Mouse (Mus musculus): ENCODE measurements around the gene Pbx4.
A peak's percentile ranks its signal among the peaks of the same experiment; 100 is the strongest.

Pbx4 gene

GRCm38 (mm10) chr8:69832298-69832853 is at the start of gene Pbx4:
Pbx4 (plus strand) TSS chr8:69832491.
- peak; percentile 91 for DNase-seq (ENCODE audit: extremely low spot score, low spot score)

GRCm38 (mm10) chr8:69789105-69789504 is 43.2 kb upstream of the Pbx4 start:
- DNase-seq (ENCODE audit: extremely low spot score, low spot score), result no peak

GRCm38 (mm10) chr8:69789731-69790130 is 42.6 kb upstream of the Pbx4 start:
- no peak for DNase-seq (ENCODE audit: extremely low spot score, low spot score)

DNA sequence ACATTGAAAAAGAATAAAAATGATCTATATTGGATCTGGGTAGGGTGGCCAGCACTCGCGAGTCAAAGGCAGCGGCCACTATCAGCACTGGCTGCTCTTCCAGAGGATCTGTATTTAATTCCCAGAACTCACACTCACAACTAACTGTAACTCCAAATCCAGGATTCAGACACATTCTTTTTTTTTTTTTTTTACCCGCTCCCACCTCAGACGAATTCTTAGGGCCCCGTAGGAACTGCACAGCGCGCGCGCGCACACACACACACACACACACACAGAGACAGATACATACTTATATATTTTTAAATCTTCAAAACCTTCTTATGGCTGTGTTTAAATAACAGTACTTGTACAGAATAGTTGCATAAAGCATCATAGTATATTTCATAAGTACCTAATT is 41.9 kb upstream of the Pbx4 start:
- no peak for DNase-seq (ENCODE audit: extremely low spot score, low spot score)

GRCm38 (mm10) chr8:69790773-69791367 is 41.4 kb upstream of the Pbx4 start, which contains the start of the genes Atp13a1 and Zfp866:
Atp13a1 (plus strand) TSS chr8:69791163.
Zfp866 (minus strand) TSS chr8:69791178.
- peak; percentile 92 for DNase-seq (ENCODE audit: extremely low spot score, low spot score)

DNA sequence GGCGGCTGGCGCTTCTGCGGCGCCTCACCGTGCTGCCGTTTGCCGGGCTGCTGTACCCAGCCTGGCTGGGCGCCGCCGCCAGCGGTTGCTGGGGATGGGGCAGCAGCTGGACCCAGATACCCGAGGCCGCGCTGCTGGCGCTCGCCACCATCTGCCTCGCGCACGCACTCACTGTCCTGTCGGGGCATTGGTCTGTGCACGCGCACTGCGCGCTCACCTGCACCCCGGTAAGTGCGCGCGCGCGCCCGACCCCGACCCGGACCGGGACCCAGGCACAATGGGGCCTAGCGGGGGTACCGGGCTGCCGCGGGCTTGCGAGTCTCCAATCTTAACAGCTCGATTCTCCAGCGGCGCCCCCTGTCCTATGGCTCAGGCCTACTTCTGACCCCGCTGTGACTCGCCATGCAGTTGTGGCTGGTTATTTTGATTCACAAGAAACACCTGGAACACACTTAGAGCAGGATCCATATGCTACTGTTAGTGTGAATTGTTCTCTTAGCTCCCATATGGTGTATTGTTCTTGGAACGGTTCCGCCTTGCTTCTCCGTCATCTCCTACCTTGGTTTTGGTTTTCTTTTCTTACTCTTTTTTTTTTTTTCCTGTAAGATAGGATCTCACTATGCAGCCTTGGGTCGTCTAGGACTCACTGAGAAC is 40.7 kb upstream of the Pbx4 start:
- peak; percentile 59 for DNase-seq (ENCODE audit: extremely low spot score, low spot score)

- DNase-seq (ENCODE audit: extremely low spot score, low spot score), result no peak
Observed at GRCm38 (mm10) chr8:69793666-69794065, 38.6 kb upstream of the Pbx4 start.

- DNase-seq (ENCODE audit: extremely low spot score, low spot score), result no peak
Observed at GRCm38 (mm10) chr8:69794096-69794495, 38.2 kb upstream of the Pbx4 start.

GRCm38 (mm10) chr8:69794901-69795300 is 37.4 kb upstream of the Pbx4 start:
- DNase-seq (ENCODE audit: extremely low spot score, low spot score), result no peak

- DNase-seq (ENCODE audit: extremely low spot score, low spot score), result no peak
Observed at GRCm38 (mm10) chr8:69796721-69797345, 35.5 kb upstream of the Pbx4 start.

DNA sequence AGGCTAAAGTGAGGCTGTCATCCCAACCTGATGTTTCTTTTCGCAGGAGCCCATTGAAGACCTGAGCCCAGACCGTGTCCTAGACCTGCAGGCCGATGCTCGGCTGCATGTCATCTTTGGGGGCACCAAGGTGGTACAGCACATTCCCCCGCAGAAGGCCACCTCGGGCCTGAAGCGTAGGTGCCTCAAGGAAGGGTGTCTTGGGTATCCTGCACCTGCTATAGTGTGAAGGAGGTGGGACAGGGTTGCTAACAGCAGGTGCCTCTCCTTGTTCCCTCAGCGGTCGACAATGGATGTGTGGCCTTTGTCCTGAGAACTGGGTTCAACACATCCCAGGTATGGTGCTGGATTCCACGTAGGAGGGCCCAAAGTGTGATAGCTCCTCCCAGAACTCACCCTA is 34.6 kb upstream of the Pbx4 start:
- no peak for DNase-seq (ENCODE audit: extremely low spot score, low spot score)

DNA sequence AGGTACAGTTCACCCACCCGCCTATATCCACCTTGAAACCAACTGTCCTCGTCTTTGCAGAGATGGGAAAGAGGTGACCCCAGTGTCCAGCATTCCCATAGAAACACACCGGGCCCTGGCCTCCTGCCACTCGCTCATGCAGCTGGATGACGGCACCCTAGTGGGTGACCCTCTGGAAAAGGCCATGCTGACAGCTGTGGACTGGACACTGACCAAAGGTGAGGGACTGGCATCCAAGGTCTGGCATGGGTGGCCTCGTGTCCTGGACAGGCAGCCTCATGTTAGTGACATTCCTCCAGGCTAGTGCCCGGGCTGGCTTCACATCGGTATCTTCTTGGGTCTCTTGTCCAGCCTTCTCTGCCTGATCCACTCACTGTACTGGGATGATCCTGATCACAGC is 33.0 kb upstream of the Pbx4 start:
- no peak for DNase-seq (ENCODE audit: extremely low spot score, low spot score)

GRCm38 (mm10) chr8:69799946-69800345 is 32.3 kb upstream of the Pbx4 start:
- DNase-seq (ENCODE audit: extremely low spot score, low spot score), result no peak

DNA sequence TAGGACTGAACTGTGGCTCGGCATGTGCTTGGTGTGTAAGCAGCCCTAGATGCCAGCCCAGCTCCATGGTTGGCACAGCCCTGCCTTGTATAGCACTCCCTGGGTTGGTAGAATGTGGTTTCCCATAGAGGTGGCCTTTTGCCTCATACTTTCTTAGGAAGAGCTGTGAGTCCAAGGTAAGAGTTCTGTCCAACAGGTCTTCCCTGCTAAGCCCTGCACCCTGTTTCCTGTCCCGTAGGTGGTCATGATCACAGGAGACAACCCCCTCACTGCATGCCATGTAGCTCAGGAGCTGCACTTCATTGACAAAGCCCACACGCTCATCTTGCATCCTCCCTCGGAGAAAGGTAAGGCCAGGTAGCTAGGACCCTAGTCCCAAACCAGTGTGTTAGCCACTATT is 30.5 kb upstream of the Pbx4 start:
- no peak for DNase-seq (ENCODE audit: extremely low spot score, low spot score)

DNA sequence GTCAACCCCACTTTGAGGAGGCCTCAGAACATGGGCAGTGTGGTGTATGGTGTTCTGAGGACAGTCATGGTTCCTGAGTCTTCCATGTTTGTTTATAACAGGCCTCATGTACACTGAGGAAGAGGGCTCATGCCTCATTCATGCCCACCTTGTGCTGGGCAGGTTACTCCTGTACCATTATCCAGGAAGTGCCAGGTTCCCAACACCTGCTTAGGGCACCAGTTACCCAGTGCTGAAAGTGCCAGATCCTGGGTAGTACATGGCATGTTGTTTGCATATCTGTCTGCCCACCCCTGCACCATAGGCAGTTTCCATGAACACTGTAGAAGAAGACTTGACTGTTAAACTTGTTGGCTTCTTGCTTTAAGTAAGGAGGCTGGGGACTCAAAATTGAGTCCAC is 30.1 kb upstream of the Pbx4 start:
- DNase-seq (ENCODE audit: extremely low spot score, low spot score), result no peak

DNA sequence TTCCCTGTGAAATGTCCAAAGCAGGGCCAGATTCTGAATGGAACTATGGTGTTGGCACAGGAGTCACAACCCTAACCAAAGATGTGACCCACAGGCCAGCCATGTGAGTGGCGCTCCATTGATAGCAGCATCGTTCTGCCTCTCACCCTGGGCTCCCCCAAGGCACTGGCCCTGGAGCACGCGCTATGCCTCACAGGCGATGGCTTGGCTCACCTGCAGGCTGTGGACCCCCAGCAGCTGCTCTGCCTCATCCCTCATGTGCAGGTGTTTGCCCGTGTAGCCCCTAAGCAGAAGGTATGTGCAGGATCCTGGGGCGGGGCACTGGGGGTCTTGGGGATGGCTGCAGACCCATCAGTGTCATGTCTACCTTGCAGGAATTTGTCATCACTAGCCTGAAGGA is 28.9 kb upstream of the Pbx4 start:
- DNase-seq (ENCODE audit: extremely low spot score, low spot score), result no peak

GRCm38 (mm10) chr8:69804537-69804936 is 27.8 kb upstream of the Pbx4 start:
- DNase-seq (ENCODE audit: extremely low spot score, low spot score), result no peak

DNA sequence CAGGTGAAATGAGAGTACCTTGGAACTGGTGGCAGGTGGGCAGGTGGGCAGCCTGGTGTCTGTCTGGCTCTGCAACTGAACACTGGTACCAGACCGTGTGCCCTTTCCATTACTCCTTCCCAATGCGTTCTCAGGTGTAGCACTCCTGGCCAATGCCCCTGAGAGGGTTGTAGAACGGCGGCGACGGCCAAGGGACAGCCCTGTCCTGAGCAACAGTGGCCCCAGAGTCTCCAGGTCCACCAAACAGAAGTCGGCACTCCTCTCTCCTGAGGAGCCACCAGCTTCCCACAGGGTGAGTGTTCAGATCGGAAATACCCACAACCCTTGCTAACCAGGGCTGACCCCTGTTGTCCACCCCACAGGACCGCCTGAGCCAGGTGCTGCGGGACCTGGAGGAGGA is 27.2 kb upstream of the Pbx4 start:
- no peak for DNase-seq (ENCODE audit: extremely low spot score, low spot score)

GRCm38 (mm10) chr8:69805491-69805890 is 26.8 kb upstream of the Pbx4 start:
- DNase-seq (ENCODE audit: extremely low spot score, low spot score), result no peak

DNA sequence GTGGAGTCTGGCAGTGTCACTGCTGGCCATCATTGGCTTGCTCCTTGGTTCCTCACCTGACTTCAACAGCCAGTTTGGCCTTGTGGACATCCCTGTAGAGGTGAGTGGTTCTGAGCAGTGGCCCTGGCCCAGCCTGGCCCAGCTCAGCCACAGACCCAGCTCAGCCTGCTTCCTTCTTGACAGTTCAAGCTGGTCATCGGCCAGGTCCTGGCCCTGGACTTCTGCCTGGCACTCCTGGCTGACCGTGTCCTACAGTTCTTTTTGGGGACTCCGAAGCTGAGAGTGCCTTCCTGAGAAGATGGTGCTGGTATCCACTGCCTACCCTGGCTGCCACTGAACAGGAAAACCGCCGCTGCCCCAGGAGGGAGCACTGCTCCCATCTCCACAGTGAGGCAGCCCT is 25.1 kb upstream of the Pbx4 start:
- DNase-seq (ENCODE audit: extremely low spot score, low spot score), result no peak

DNA sequence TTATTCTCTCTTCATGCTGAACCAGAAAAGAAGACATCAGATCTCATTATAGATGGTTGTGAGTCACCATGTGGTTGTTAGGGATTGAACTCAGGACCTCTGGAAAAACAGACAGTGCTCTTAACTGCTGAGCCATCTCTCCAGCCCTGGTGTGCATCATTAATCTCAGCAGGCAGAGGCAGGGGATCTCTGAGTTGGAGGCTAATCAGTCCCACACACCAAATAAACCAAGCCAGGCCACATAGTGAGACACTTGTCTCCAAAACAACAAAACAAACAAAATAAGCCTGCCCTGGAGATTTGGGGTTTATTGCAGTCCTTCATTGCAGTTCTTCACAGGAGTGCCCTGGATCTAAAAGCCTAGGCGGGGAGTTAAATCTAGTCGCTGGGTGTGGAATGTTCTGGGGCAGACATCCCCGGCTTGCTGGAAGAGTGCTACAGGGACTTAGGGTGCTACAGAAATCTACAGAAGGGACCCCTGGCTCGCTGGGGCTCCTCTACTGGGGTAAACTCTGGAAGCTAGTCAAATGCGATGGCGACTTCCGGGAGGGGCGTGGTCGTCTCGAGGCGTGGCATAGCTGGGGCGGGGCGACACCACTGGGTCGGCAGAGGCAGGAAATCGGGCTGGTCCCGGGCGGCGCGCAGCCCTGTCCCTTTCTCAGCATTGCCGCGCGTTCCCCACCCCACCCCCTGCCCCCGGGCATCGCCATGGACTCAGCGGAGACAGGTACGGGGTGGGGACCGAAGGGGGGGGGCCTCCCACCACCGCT is 24.0 kb upstream of the Pbx4 start, which contains the start of gene Gmip:
Gmip (plus strand) TSS at position 586 of the 770 bp plus-strand sequence.
- peak; percentile 77 for DNase-seq (ENCODE audit: extremely low spot score, low spot score)

Data from neural tube, embryonic 10.5 days (tissue).